Mouse (Mus musculus) testis, adult 2 months (tissue): Measurements from ENCODE around the gene Mgl2.

Source experiments
- CTCF ChIP-seq: fragments of 200-500 bp; IDR thresholded peaks from 2 replicates; pipeline ENCODE4 v1.5.1; 2012; ENCODE audit warnings: low read depth, mild to moderate bottlenecking, inconsistent platforms, low read length, moderate library complexity; ENCODE audit not compliant: control insufficient read depth, insufficient read depth, insufficient replicate concordance
- POLR2A ChIP-seq: fragments of 200-500 bp; IDR thresholded peaks from 2 replicates; pipeline ENCODE4 v1.6.1; 2012; ENCODE audit warnings: low read depth, mild to moderate bottlenecking, inconsistent platforms, low read length, moderate library complexity; ENCODE audit not compliant: control insufficient read depth

- TF ChIP-seq CTCF (no peak), POLR2A (no peak)
Measured at GRCm38 (mm10) chr11:70103701-70104315, 26.3 kb upstream of the Mgl2 start.
